Mouse (Mus musculus): ENCODE results near the gene Sorcs2.

DNA sequence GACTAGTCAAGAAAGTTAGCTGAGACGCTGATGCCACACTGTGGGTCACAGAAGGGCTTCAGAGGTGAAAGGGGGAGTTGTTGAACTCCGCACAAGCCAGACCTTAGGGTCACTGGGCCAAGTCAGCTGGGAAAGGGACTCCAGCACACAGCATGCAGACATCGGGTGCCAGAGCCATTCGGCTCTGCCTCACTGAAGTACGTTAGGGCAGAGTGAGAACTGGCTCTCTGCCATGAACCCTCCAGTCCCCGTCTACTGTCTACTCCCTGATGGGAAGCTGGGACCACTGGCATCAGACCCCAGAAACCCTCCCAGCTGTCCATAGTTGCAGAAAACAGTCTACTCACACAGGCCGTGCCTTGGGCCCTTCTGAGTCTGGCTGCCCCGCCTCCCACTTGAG lies 316.9 kb downstream of the Sorcs2 start:
- TF ChIP-seq EP300 (IDR thresholded peaks at IDR 0.05; ENCODE audit: low read length) (no peak), GABPA (IDR thresholded peaks at IDR 0.05; ENCODE audit: insufficient replicate concordance, low read depth, low read length) (no peak), POLR2A (IDR thresholded peaks at IDR 0.05; ENCODE audit: low read depth, low read length) (no peak), CTCF (conservative IDR thresholded peaks at IDR 0.05 in 1 of 2, IDR thresholded peaks at IDR 0.05 in 1 of 2; ENCODE audit: low read depth in 2 of 2, low read length in 2 of 2) (no peak), ETS1 (conservative IDR thresholded peaks at IDR 0.05; ENCODE audit: low read depth, low read length) (no peak), USF1 (IDR thresholded peaks at IDR 0.05; ENCODE audit: low read depth, low read length) (no peak)

All from CH12.LX (cell line).